ENCODE assay signal across 17 mouse cellular contexts in genomic region chr7:130773914-130774630, GRCm38 (mm10). TPM values are rescaled to one million over a fixed set of nuclear protein-coding genes. Genes with fewer than 3 reads are reported as not detected.
A peak's percentile ranks its signal among the peaks of the same experiment; 100 is the strongest.
DNase-seq lines count a peak whose midpoint lies in the region; ATAC-seq and TF ChIP-seq lines count a peak whose summit lies in the region.
"Had no signal": no experiment of that assay in that cellular context is flagged by ENCODE, and none has a peak within 500 bp of the region (broad histone marks: within the 10 kb centered on the region; RNA-seq: fewer than 3 reads in every experiment).

TSS of gene Btbd16 (plus strand) at chr7:130774069.

- H3K27ac ChIP-seq in stomach, embryonic 16.5 days (ENCODE audit: low read length): 0 out of 2 replicates have a peak within 1 kb of the TSS, but pooled peaks have one; percentile 24
- no peak within 1 kb of the TSS for H3K27ac ChIP-seq in stomach, postnatal 0 days (replicated peaks)
- H3K27ac ChIP-seq: embryonic facial prominence, embryonic 13.5 days; forebrain, embryonic 12.5 days; kidney, postnatal 0 days; lung, embryonic 15.5 days; midbrain, embryonic 10.5 days had no signal

- no peaks in the 10 kb centered on the region for H3K27me3 ChIP-seq in stomach, embryonic 16.5 days (ENCODE audit: control insufficient read depth, insufficient read depth, low read length)
- H3K27me3 ChIP-seq in stomach, postnatal 0 days (ENCODE audit: control insufficient read depth, insufficient read depth, low read length): no peaks in the 10 kb centered on the region
- H3K27me3 ChIP-seq: embryonic facial prominence, embryonic 13.5 days; forebrain, embryonic 12.5 days; lung, embryonic 15.5 days had no signal

- H3K9ac ChIP-seq in stomach, embryonic 16.5 days (ENCODE audit: low read length): no peak within 1 kb of the TSS
- no peak within 1 kb of the TSS for H3K9ac ChIP-seq in stomach, postnatal 0 days (ENCODE audit: low read length)
- H3K9ac ChIP-seq: embryonic facial prominence, embryonic 13.5 days; forebrain, embryonic 12.5 days; lung, embryonic 15.5 days had no signal

- no peak within 1 kb of the TSS for H3K4me2 ChIP-seq in stomach, embryonic 16.5 days (ENCODE audit: low read depth, low read length)
- no peak within 1 kb of the TSS for H3K4me2 ChIP-seq in stomach, postnatal 0 days (replicated peaks; ENCODE audit: low read depth)
- H3K4me2 ChIP-seq: embryonic facial prominence, embryonic 13.5 days; forebrain, embryonic 12.5 days; liver, embryonic 11.5 days; lung, embryonic 15.5 days had no signal

- H3K36me3 ChIP-seq in stomach, embryonic 16.5 days (ENCODE audit: control insufficient read depth, insufficient read depth, low read length): no peaks in the 10 kb centered on the region
- H3K36me3 ChIP-seq in stomach, postnatal 0 days (ENCODE audit: control insufficient read depth, insufficient read depth, low read length): no peaks in the 10 kb centered on the region
- H3K36me3 ChIP-seq: embryonic facial prominence, embryonic 13.5 days; forebrain, embryonic 12.5 days; lung, embryonic 15.5 days; midbrain, embryonic 10.5 days had no signal

- no peak for DNase-seq in stomach, postnatal 0 days (ENCODE audit: low spot score)
- DNase-seq in thymus, postnatal 4 days: peak; percentile 45
- DNase-seq in kidney, adult 9 months: no peak
- DNase-seq in lung, postnatal 4 days: no peak
- DNase-seq: right cerebral cortex, postnatal 14 days had no signal

- TF ChIP-seq EP300 in stomach, postnatal 0 days (optimal IDR thresholded peaks at IDR 0.05): no peak

- WGBS in stomach, embryonic 16.5 days: 49% methylated on average over 9 of the region's 9 CpGs
- 48% methylated on average over 9 of the region's 9 CpGs for WGBS in stomach, postnatal 0 days

- no peaks in the 10 kb centered on the region for H3K9me3 ChIP-seq in stomach, embryonic 16.5 days (replicated peaks; ENCODE audit: control insufficient read depth, low read length)
- H3K9me3 ChIP-seq in stomach, postnatal 0 days (ENCODE audit: control insufficient read depth, low read length): no peaks in the 10 kb centered on the region
- H3K9me3 ChIP-seq: embryonic facial prominence, embryonic 13.5 days; forebrain, embryonic 12.5 days; lung, embryonic 15.5 days; midbrain, embryonic 10.5 days had no signal

- no peak within 1 kb of the TSS for H3K4me3 ChIP-seq in stomach, embryonic 16.5 days (replicated peaks; ENCODE audit: low read length)
- no peak within 1 kb of the TSS for H3K4me3 ChIP-seq in stomach, postnatal 0 days (ENCODE audit: low read depth, low read length)
- H3K4me3 ChIP-seq: embryonic facial prominence, embryonic 13.5 days; forebrain, embryonic 12.5 days; lung, embryonic 15.5 days; midbrain, embryonic 10.5 days had no signal

- no peaks in the 10 kb centered on the region for H3K4me1 ChIP-seq in stomach, embryonic 16.5 days (ENCODE audit: control insufficient read depth, insufficient read depth, low read length)
- no peaks in the 10 kb centered on the region for H3K4me1 ChIP-seq in stomach, postnatal 0 days (replicated peaks; ENCODE audit: control insufficient read depth, insufficient read depth)
- H3K4me1 ChIP-seq: embryonic facial prominence, embryonic 13.5 days; forebrain, embryonic 12.5 days; lung, embryonic 15.5 days had no signal

- no peak for TF ChIP-seq CTCF in stomach, postnatal 0 days (IDR thresholded peaks at IDR 0.05; ENCODE audit: low read depth)

- no peak for ATAC-seq in stomach, embryonic 16.5 days (ENCODE audit: insufficient read depth, low FRiP score)
- ATAC-seq in stomach, postnatal 0 days (ENCODE audit: low FRiP score, low TSS enrichment): no peak
- peak; percentile 64 for ATAC-seq in activated CD4-positive, CD25-positive, alpha-beta regulatory T cell, adult 4 months
- 0 out of 2 replicates have a peak, but pooled peaks have one; percentile 7 for ATAC-seq in monocyte, adult 5-6 weeks (replicated peaks; ENCODE audit: insufficient number of reproducible peaks, low FRiP score, low TSS enrichment, poor library complexity, severe bottlenecking)
- no peak for ATAC-seq in erythroblast, adult 5-6 weeks (replicated peaks; ENCODE audit: low FRiP score, poor library complexity, severe bottlenecking)

RNA-seq across cellular contexts. Expression of gene Btbd16, which starts in this region (rescaled TPM):
- polyA plus RNA-seq in stomach, embryonic 16.5 days (2015; fragmentation: Nextera tagmentation; extraction: Ambion mirVana): 0.10 and 0.14 TPM in 2 replicates
- 0.05 TPM in 1 of 2 replicates, not detected in the other for polyA plus RNA-seq in stomach, postnatal 0 days (2015; fragmentation: Nextera tagmentation; extraction: Ambion mirVana)
- 1 to 10 TPM; 2.2 to 4.2 TPM for polyA plus RNA-seq in activated CD4-positive, CD25-positive, alpha-beta regulatory T cell, adult 4 months (2017; shearing (Covaris generic))
- total RNA-seq in monocyte, adult 5-6 weeks (2017): 0.19 to 1.2 TPM in 2 of 3 replicates, not detected in the other
- total RNA-seq in erythroblast, adult 5-6 weeks (2015; ENCODE audit: low replicate concordance): not detected in 2 replicates
- not detected in 2 replicates for total RNA-seq in erythroblast, adult 5-6 weeks (2017; ENCODE audit: low replicate concordance)
- total RNA-seq: adrenal gland, postnatal 25 days had no signal
- polyA plus RNA-seq: embryonic facial prominence, embryonic 13.5 days; forebrain, embryonic 12.5 days; heart, embryonic 14.5 days; kidney, postnatal 0 days; liver, embryonic 11.5 days; lung, embryonic 15.5 days; midbrain, embryonic 10.5 days had no signal

Comparison
In these comparisons a context has a peak if more than half of its experiments do, and no peak if none do; other contexts are left out.
1. ATAC-seq: peak in activated CD4-positive, CD25-positive, alpha-beta regulatory T cell, adult 4 months (single experiment) and monocyte, adult 5-6 weeks (single experiment); none in stomach, embryonic 16.5 days (single experiment), stomach, postnatal 0 days (single experiment) and erythroblast, adult 5-6 weeks (single experiment).